Mouse (Mus musculus) heart, embryonic 12.5 days (tissue): ENCODE results near the gene Bnip3. TPM values are rescaled to one million over a fixed set of nuclear protein-coding genes. Genes with fewer than 3 reads are reported as not detected.

Experiments used
- ATAC-seq: fragments of 200-750 bp; cut with Nextera tagmentation; 2 replicates; pipeline ENCODE4 v1.8.0; 2017; ENCODE audit warnings: moderate TSS enrichment, moderate library complexity; ENCODE audit not compliant: insufficient number of reproducible peaks, low FRiP score
- H3K27ac ChIP-seq: fragments of 300-500 bp; sonication (generic); 2 replicates; pipeline ENCODE4 v1.5.1; 2016; ENCODE audit warnings: mild to moderate bottlenecking, moderate library complexity; ENCODE audit not compliant: poor library complexity, severe bottlenecking
- H3K27me3 ChIP-seq: fragments of 300-500 bp; sonication (generic); replicated peaks from 2 replicates; pipeline ENCODE4 v1.6.1; 2016; ENCODE audit warnings: mild to moderate bottlenecking, moderate library complexity
- H3K36me3 ChIP-seq: fragments of 300-500 bp; sonication (generic); 2 replicates; pipeline ENCODE4 v1.6.1; 2016; ENCODE audit warnings: mild to moderate bottlenecking, moderate library complexity
- H3K4me1 ChIP-seq: fragments of 300-500 bp; sonication (generic); replicated peaks from 2 replicates; pipeline ENCODE4 v1.6.1; 2016; ENCODE audit warnings: mild to moderate bottlenecking
- H3K4me2 ChIP-seq: fragments of 300-500 bp; sonication (generic); 2 replicates; pipeline ENCODE4 v1.6.1; 2016; ENCODE audit warnings: mild to moderate bottlenecking, moderate library complexity
- H3K4me3 ChIP-seq: fragments of 300-500 bp; sonication (generic); 2 replicates; pipeline ENCODE4 v1.5.1; 2016; ENCODE audit warnings: mild to moderate bottlenecking
- H3K9ac ChIP-seq: fragments of 300-500 bp; sonication (generic); 2 replicates; pipeline ENCODE4 v1.6.1; 2016; ENCODE audit warnings: mild to moderate bottlenecking, moderate library complexity
- H3K9me3 ChIP-seq: fragments of 300-500 bp; sonication (generic); replicated peaks from 2 replicates; pipeline ENCODE4 v1.6.1; 2016; ENCODE audit warnings: mild to moderate bottlenecking, moderate library complexity
- WGBS: fragments of 180-500 bp; shearing (Covaris S2); methylation state at CpG from one replicate; pipeline ENCODE4 v1.1.7; 2016; 5-methylcytosine and 5-hydroxymethylcytosine counted together
- polyA plus RNA-seq: library from polyadenylated mRNA; unstranded; fragments of >200 nt; fragmentation: Nextera tagmentation; extraction: Ambion mirVana; gene quantifications from 2 replicates; pipeline ENCODE4 v1.2.1, GENCODE M21; 2016

The Bnip3 gene
- polyA plus RNA-seq, 1 experiment from 2014 or later: 311 TPM

DNA sequence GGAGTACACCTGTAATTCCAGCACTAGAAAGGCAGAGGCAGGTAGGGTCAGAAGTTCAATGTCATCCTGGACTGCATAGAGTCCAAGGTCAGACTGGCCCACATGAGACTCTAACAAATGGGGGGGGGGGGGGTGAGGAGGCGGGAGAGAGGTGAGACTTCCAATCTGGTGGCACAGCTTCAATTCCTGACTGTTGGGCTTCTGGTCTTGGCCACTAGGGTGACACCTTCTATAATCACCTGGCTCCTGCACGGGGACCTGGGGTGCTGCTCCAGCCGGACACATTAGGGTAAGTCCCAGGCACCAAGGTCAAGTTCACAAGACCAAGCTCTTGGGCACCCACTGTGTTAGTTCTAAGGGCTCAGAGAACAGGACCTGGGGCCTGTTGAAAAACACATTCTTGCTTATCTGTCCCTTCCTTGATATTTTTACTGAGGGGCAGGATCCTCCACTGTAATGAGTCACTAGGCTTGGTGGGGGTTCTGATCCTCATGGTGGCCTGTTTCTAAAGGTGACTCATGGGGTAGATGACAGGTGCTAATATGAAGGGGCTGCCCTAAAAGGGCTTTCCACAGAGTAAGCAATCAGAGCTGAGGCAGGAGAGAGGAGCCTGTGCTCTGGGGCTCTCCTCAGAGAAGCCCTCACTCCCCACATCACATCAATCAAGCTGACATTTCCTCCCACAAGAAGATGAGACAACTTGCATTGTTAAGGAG is 67.7 kb downstream of the Bnip3 start:
- Histone ChIP-seq H3K9ac (no peak overlapping the region), H3K4me1 (peaks cover 25% of the 10 kb centered on the region), H3K4me3 (no peak overlapping the region), H3K9me3 (no peaks in the 10 kb centered on the region), H3K4me2 (no peak overlapping the region), H3K27ac (no peak overlapping the region), H3K27me3 (no peaks in the 10 kb centered on the region), H3K36me3 (peaks cover 3% of the 10 kb centered on the region)
- ATAC-seq: no peak
- WGBS: 56% methylated on average over 3 of the region's 3 CpGs

Other genes with a start within 250 kb of the Bnip3 start
- gene Ppp2r2d, start 63.4 kb downstream of the Bnip3 start, polyA plus RNA-seq: 36.7 and 41.1 TPM in 2 replicates
- 9.7 and 11.4 TPM in 2 replicates for gene Mapk1ip1, start 63.2 kb downstream of the Bnip3 start, polyA plus RNA-seq
- gene Jakmip3, start 31.2 kb upstream of the Bnip3 start, polyA plus RNA-seq: 0.05 and 0.09 TPM in 2 replicates
- gene Dpysl4, start 176.5 kb upstream of the Bnip3 start, polyA plus RNA-seq: 3.4 and 4.1 TPM in 2 replicates